12 mouse cellular contexts compared by ENCODE assay signal in genomic region chr11:86731443-86731842, GRCm38 (mm10). TPM values are rescaled to one million over a fixed set of nuclear protein-coding genes. Genes with fewer than 3 reads are reported as not detected.
A peak's percentile ranks its signal among the peaks of the same experiment; 100 is the strongest.
DNase-seq lines count a peak whose midpoint lies in the region; ATAC-seq and TF ChIP-seq lines count a peak whose summit lies in the region.
"Had no signal": no experiment of that assay in that cellular context is flagged by ENCODE, and none has a peak within 500 bp of the region (broad histone marks: within the 10 kb centered on the region; RNA-seq: fewer than 3 reads in every experiment).

No protein-coding gene starts in this region.

- H3K4me3 ChIP-seq in hindbrain, embryonic 11.5 days (ENCODE audit: low read depth, low read length) = no peak overlapping the region
- H3K4me3 ChIP-seq: midbrain, embryonic 12.5 days had no signal

- H3K9me3 ChIP-seq in hindbrain, embryonic 11.5 days (ENCODE audit: control insufficient read depth, low read length) = no peaks in the 10 kb centered on the region
- H3K9me3 ChIP-seq: midbrain, embryonic 12.5 days had no signal

- no peaks in the 10 kb centered on the region for H3K27me3 ChIP-seq in Patski
- no peaks in the 10 kb centered on the region for H3K27me3 ChIP-seq in hindbrain, embryonic 11.5 days (ENCODE audit: control insufficient read depth, insufficient read depth, low read length)
- H3K27me3 ChIP-seq: midbrain, embryonic 12.5 days had no signal

- intact Hi-C loops in left cerebral cortex, postnatal 36 days (cut with DNase I) = no loop called here

- DNase-seq in layer of hippocampus, adult 11-12 months (ENCODE audit: low spot score) = peak; percentile 39
- no peak for DNase-seq in layer of hippocampus, adult 8-10 months (ENCODE audit: low spot score in 2 of 2)
- peak; percentile 62 for DNase-seq in Patski (ENCODE audit: low read depth, low spot score)
- DNase-seq in heart, adult 9 months (ENCODE audit: low spot score in 2 of 2) = peak; percentile 51 to 58
- peak; percentile 22 for DNase-seq in heart, postnatal 4 days
- no peak for DNase-seq in cerebellum, postnatal 4 days (ENCODE audit: low spot score in 2 of 2)
- no peak for DNase-seq in hindbrain, embryonic 11.5 days (ENCODE audit: low spot score)
- DNase-seq in left cerebral cortex, postnatal 36 days (ENCODE audit: low spot score in 2 of 2) = no peak
- DNase-seq: cerebellum, adult 18-20 months; right cerebral cortex, postnatal 25 days had no signal

- H3K4me2 ChIP-seq in hindbrain, embryonic 11.5 days (replicated peaks; ENCODE audit: low read depth, low read length) = no peak overlapping the region
- H3K4me2 ChIP-seq: midbrain, embryonic 12.5 days had no signal

- no peak overlapping the region for H3K9ac ChIP-seq in hindbrain, embryonic 11.5 days (ENCODE audit: low read depth, low read length)
- H3K9ac ChIP-seq: midbrain, embryonic 12.5 days had no signal

- no peak overlapping the region for H3K27ac ChIP-seq in hindbrain, embryonic 11.5 days (ENCODE audit: low read depth, low read length)
- H3K27ac ChIP-seq: midbrain, embryonic 12.5 days had no signal

- no peaks in the 10 kb centered on the region for H3K4me1 ChIP-seq in hindbrain, embryonic 11.5 days (replicated peaks; ENCODE audit: control insufficient read depth, insufficient read depth, low read length)
- H3K4me1 ChIP-seq: midbrain, embryonic 12.5 days had no signal

- in situ Hi-C loops in Patski (cut with MboI; ENCODE audit: low pct_unique_long_range_greater_than_20kb) = no loop called here

- WGBS in hindbrain, embryonic 11.5 days = 90% methylated on average over 2 of the region's 2 CpGs

- POLR2A ChIA-PET in Patski (lab: Charles Lee) = interaction anchor here (1.8 kb wide), 1 partner anchor 26 kb away, joined by 8 read pairs; the partner anchor contains the start of gene Cltc

- ATAC-seq in Patski = peak; percentile 74
- ATAC-seq in hindbrain, embryonic 11.5 days (ENCODE audit: low FRiP score) = no peak
- ATAC-seq: CD4-positive, CD25-positive, alpha-beta regulatory T cell, adult 4 months had no signal

- CTCF ChIA-PET in Patski (lab: Charles Lee) = interaction anchor here (1.0 to 1.2 kb wide), 2 partner anchors 16 to 105 kb away, joined by 3 read pairs; no protein-coding TSS in a partner anchor

- no peaks in the 10 kb centered on the region for H3K36me3 ChIP-seq in hindbrain, embryonic 11.5 days (ENCODE audit: control insufficient read depth, insufficient read depth, low read length)

- no peak for TF ChIP-seq CTCF in Patski (IDR thresholded peaks at IDR 0.05)

RNA-seq across cellular contexts. Expression of gene Cltc, which starts 25.9 kb away (rescaled TPM):
- 100 to 1,000 TPM; 469 to 494 (median 482) TPM for total RNA-seq in layer of hippocampus, adult 8-10 months (2022)
- 301 TPM for polyA plus RNA-seq in Patski (2021)
- 100 to 1,000 TPM; 266 to 273 TPM for total RNA-seq in heart, postnatal 4 days (2021)
- 173 and 188 TPM in 2 replicates for polyA plus RNA-seq in hindbrain, embryonic 11.5 days (2014; fragmentation: Nextera tagmentation; extraction: Ambion mirVana)
- 100 to 1,000 TPM; 526 to 560 TPM for total RNA-seq in left cerebral cortex, postnatal 36 days (2021)

RNA-seq across cellular contexts. Expression of gene Ptrh2, which starts 47.7 kb away (rescaled TPM):
- total RNA-seq in layer of hippocampus, adult 8-10 months (2022) = 10 to 100 TPM in 2 of 4 experiments, 1 to 10 TPM in 2; 9.2 to 10.6 (median 10.0) TPM
- 16.2 TPM for polyA plus RNA-seq in Patski (2021)
- total RNA-seq in heart, postnatal 4 days (2021) = 10 to 100 TPM; 10.3 to 10.6 TPM
- 40.3 and 42.4 TPM in 2 replicates for polyA plus RNA-seq in hindbrain, embryonic 11.5 days (2014; fragmentation: Nextera tagmentation; extraction: Ambion mirVana)
- 1 to 10 TPM; 8.6 TPM for total RNA-seq in left cerebral cortex, postnatal 36 days (2021)

RNA-seq across cellular contexts. Expression of gene Vmp1, which starts 47.8 kb away (rescaled TPM):
- total RNA-seq in layer of hippocampus, adult 8-10 months (2022) = 100 to 1,000 TPM in 3 of 4 experiments, 10 to 100 TPM in 1; 97.5 to 125 (median 114) TPM
- polyA plus RNA-seq in Patski (2021) = 443 TPM
- 10 to 100 TPM; 62.0 to 74.5 TPM for total RNA-seq in heart, postnatal 4 days (2021)
- polyA plus RNA-seq in hindbrain, embryonic 11.5 days (2014; fragmentation: Nextera tagmentation; extraction: Ambion mirVana) = 97.9 and 105 TPM in 2 replicates
- 100 to 1,000 TPM; 160 to 183 TPM for total RNA-seq in left cerebral cortex, postnatal 36 days (2021)

Comparison
In these comparisons a context has a peak if more than half of its experiments do, and no peak if none do; other contexts are left out.
1. DNase-seq: peak in layer of hippocampus, adult 11-12 months (single experiment), Patski (single experiment), heart, adult 9 months (2 of 2) and heart, postnatal 4 days (single experiment); none in layer of hippocampus, adult 8-10 months (0 of 2), cerebellum, postnatal 4 days (0 of 2), hindbrain, embryonic 11.5 days (single experiment) and left cerebral cortex, postnatal 36 days (0 of 2).